ENCODE assay signal across 34 mouse cellular contexts in genomic region chr15:6517525-6517924, GRCm38 (mm10).
"Had no signal": no experiment of that assay in that cellular context is flagged by ENCODE, and none has a peak within 500 bp of the region (broad histone marks: within the 10 kb centered on the region; RNA-seq: fewer than 3 reads in every experiment).

No protein-coding gene starts in this region.

- ATAC-seq: hindbrain, embryonic 16.5 days; hindbrain, postnatal 0 days; inflammation-experienced regulatory T-cells, adult 6 months; intestine, embryonic 15.5 days; intestine, embryonic 16.5 days; intestine, postnatal 0 days had no signal

- DNase-seq: heart, postnatal 10 days; heart, postnatal 14 days; heart, postnatal 36 days; heart, postnatal 4 days; kidney, adult 11 months; kidney, adult 18-20 months; kidney, adult 2 months; kidney, adult 8-10 months; kidney, adult 9 months; kidney, postnatal 10 days; kidney, postnatal 14 days; kidney, postnatal 25 days; kidney, postnatal 36 days; kidney, postnatal 4 days; layer of hippocampus, adult 9-11 months; layer of hippocampus, postnatal 36 days had no signal

- H3K4me3 ChIP-seq: heart, embryonic 12.5 days; heart, embryonic 13.5 days; heart, embryonic 15.5 days; hindbrain, embryonic 10.5 days; hindbrain, embryonic 12.5 days; hindbrain, embryonic 13.5 days; hindbrain, embryonic 15.5 days; intestine, embryonic 15.5 days; kidney, embryonic 15.5 days; layer of hippocampus, adult 2 months; left cerebral cortex, adult 2 months had no signal

- H3K4me1 ChIP-seq: heart, embryonic 12.5 days; heart, embryonic 15.5 days; hindbrain, embryonic 10.5 days; hindbrain, embryonic 12.5 days; hindbrain, embryonic 13.5 days; hindbrain, embryonic 15.5 days; intestine, embryonic 15.5 days; kidney, embryonic 15.5 days had no signal

- H3K27ac ChIP-seq: heart, embryonic 13.5 days; heart, embryonic 15.5 days; hindbrain, embryonic 10.5 days; hindbrain, embryonic 12.5 days; hindbrain, embryonic 13.5 days; hindbrain, embryonic 14.5 days; hindbrain, embryonic 15.5 days; hindbrain, postnatal 0 days; intestine, embryonic 15.5 days; kidney, embryonic 15.5 days; kidney, postnatal 0 days; layer of hippocampus, adult 2 months; left cerebral cortex, adult 2 months had no signal
